Mouse (Mus musculus) C2C12 (cell line): Measurements from ENCODE around the gene Mical2. TPM values are rescaled to one million over a fixed set of nuclear protein-coding genes. Genes with fewer than 3 reads are reported as not detected.

Experiments
- H3K27me3 ChIP-seq: one replicate; pipeline ENCODE4 v1.6.1; 2011; ENCODE audit not compliant: control insufficient read depth, insufficient read depth, insufficient read length
- H3K36me3 ChIP-seq: one replicate; pipeline ENCODE4 v1.6.1; 2011; ENCODE audit not compliant: control insufficient read depth, insufficient read depth
- H3K4me3 ChIP-seq: one replicate; pipeline ENCODE4 v1.5.1; 2011; ENCODE audit warnings: mild to moderate bottlenecking, control low read depth; ENCODE audit not compliant: poor library complexity, insufficient read depth, severe bottlenecking
- H3K79me2 ChIP-seq: one replicate; pipeline ENCODE4 v1.6.1; 2011; ENCODE audit not compliant: control insufficient read depth, insufficient read depth
- H3K79me3 ChIP-seq: one replicate; pipeline ENCODE4 v1.6.1; 2011; ENCODE audit warnings: low read depth, control low read depth
- H3ac ChIP-seq: one replicate; pipeline ENCODE3; 2011; ENCODE audit warnings: low read depth; ENCODE audit not compliant: control insufficient read depth, insufficient read length
- CEBPB ChIP-seq: IDR thresholded peaks from one replicate; pipeline ENCODE4 v1.6.1; 2011; ENCODE audit warnings: low read depth, mild to moderate bottlenecking, control low read depth, moderate library complexity
- CTCF ChIP-seq: IDR thresholded peaks from one replicate; pipeline ENCODE4 v1.5.1; 2011; ENCODE audit not compliant: control insufficient read depth, insufficient read depth, insufficient read length
- FOSL1 ChIP-seq: IDR thresholded peaks from one replicate; pipeline ENCODE4 v1.8.0; 2011; ENCODE audit warnings: mild to moderate bottlenecking, low read length; ENCODE audit not compliant: poor library complexity, insufficient read depth, severe bottlenecking
- MAX ChIP-seq: IDR thresholded peaks from one replicate; pipeline ENCODE4 v1.6.1; 2011; ENCODE audit warnings: mild to moderate bottlenecking, control low read depth
- MYOD1 ChIP-seq: IDR thresholded peaks from one replicate; pipeline ENCODE4 v1.6.1; 2011; ENCODE audit warnings: low read depth; ENCODE audit not compliant: control insufficient read depth, insufficient read length
- MYOG ChIP-seq: IDR thresholded peaks from one replicate; pipeline ENCODE4 v1.6.1; 2011; ENCODE audit not compliant: control insufficient read depth, insufficient read length; ENCODE audit errors: extremely low read depth
- USF1 ChIP-seq: IDR thresholded peaks from one replicate; pipeline ENCODE4 v1.6.1; 2011; ENCODE audit warnings: low read depth, mild to moderate bottlenecking, control low read depth, moderate library complexity
- polyA plus RNA-seq: library from polyadenylated mRNA; unstranded; fragments of >200 nt; fragmentation: generic; extraction: Trizol; gene quantifications from one replicate; pipeline ENCODE4 v1.2.1, GENCODE M21; 2012; ENCODE audit warnings: missing spikeins

The Mical2 gene
- polyA plus RNA-seq, 1 experiment = 76.9 TPM

DNA sequence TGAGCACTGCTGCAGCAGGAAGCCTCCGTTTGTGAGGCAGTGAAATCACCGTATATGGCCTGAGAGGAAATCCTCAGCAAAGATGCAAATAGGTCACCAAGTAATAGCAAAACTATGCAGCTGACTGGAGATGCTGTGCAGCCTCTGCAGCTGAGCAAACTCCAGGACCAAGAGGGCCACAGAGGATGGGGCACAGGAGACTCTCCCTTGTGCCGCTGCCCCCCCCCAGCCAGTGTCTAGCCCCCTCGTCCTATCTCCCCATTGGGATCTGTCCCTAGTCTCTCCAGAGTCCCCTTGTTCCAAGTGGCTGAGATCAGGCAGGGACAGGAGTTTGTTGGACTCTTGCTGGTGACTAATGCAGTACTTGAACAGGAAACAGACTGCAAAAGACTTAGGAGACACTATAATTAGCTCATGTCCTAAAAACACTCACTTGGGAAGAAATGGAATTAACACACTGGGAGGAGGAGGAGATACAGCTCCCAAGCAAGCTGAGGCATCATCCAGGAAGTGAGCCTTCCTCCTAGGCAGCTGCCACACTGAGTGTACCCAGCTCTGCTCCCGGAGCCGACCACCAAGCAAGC lies 21.2 kb upstream of the Mical2 start:
- no peak overlapping the region for H3K4me3 ChIP-seq
- H3K79me2 ChIP-seq = no peaks in the 10 kb centered on the region
- H3K36me3 ChIP-seq = no peaks in the 10 kb centered on the region
- TF ChIP-seq MYOD1 (peak; percentile 76), CEBPB (no peak)
- no peaks in the 10 kb centered on the region for H3K79me3 ChIP-seq
- H3ac ChIP-seq = peak overlapping the region; percentile 8
- no peaks in the 10 kb centered on the region for H3K27me3 ChIP-seq

DNA sequence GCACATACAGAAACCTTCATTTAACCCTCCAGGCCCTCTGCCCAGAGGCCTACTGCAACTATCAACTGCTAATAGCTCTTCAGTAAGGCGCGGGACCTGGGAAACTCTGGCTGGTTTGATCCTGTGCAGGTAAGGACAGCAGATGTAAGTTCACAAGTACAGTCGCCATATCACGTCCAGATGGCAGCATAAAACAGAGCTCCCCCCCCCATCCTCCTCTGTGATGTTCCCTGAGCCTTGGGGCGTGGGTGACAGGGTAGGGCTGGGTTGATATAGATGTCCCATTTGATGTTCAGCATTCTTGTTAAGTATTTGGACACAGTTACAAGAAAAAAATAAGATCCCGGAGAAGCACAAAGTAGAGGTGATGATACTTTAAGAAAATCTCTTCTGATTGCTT lies 20.1 kb upstream of the Mical2 start:
- H3K79me2 ChIP-seq = no peaks in the 10 kb centered on the region
- H3K27me3 ChIP-seq = no peaks in the 10 kb centered on the region
- no peak overlapping the region for H3ac ChIP-seq
- H3K79me3 ChIP-seq = no peaks in the 10 kb centered on the region
- H3K4me3 ChIP-seq = no peak overlapping the region
- no peaks in the 10 kb centered on the region for H3K36me3 ChIP-seq
- no peak for TF ChIP-seq MAX
- TF ChIP-seq FOSL1 = no peak
- TF ChIP-seq MYOD1 = no peak
- no peak for TF ChIP-seq CTCF
- TF ChIP-seq USF1 = no peak
- TF ChIP-seq MYOG = no peak
- no peak for TF ChIP-seq CEBPB

DNA sequence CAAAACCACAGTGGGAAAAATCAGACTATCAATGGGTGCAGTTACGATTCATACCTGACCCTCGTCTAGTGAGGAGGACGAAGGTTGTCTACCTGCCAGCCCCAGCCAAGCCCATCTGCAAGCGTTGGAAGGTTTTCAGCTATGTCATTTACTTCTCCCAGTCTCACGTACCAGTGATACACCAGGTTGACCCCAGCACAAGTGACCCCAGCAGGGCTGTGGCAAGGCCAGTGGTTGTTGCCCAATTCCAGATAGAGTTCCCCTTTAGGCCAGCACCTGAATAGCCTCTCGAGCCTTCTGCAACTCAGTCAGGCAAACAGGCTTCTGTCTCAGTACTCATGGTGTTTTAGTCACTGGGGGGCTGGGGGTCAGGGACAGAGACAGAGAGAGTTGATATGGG lies 17.9 kb upstream of the Mical2 start:
- H3K79me2 ChIP-seq = no peaks in the 10 kb centered on the region
- no peak overlapping the region for H3K4me3 ChIP-seq
- H3K36me3 ChIP-seq = no peaks in the 10 kb centered on the region
- no peak for TF ChIP-seq MYOD1
- TF ChIP-seq CEBPB = no peak
- no peak for TF ChIP-seq MAX
- TF ChIP-seq CTCF = no peak
- no peak for TF ChIP-seq USF1
- no peak for TF ChIP-seq MYOG
- no peak for TF ChIP-seq FOSL1
- no peak overlapping the region for H3ac ChIP-seq
- no peaks in the 10 kb centered on the region for H3K79me3 ChIP-seq
- H3K27me3 ChIP-seq = no peaks in the 10 kb centered on the region

DNA sequence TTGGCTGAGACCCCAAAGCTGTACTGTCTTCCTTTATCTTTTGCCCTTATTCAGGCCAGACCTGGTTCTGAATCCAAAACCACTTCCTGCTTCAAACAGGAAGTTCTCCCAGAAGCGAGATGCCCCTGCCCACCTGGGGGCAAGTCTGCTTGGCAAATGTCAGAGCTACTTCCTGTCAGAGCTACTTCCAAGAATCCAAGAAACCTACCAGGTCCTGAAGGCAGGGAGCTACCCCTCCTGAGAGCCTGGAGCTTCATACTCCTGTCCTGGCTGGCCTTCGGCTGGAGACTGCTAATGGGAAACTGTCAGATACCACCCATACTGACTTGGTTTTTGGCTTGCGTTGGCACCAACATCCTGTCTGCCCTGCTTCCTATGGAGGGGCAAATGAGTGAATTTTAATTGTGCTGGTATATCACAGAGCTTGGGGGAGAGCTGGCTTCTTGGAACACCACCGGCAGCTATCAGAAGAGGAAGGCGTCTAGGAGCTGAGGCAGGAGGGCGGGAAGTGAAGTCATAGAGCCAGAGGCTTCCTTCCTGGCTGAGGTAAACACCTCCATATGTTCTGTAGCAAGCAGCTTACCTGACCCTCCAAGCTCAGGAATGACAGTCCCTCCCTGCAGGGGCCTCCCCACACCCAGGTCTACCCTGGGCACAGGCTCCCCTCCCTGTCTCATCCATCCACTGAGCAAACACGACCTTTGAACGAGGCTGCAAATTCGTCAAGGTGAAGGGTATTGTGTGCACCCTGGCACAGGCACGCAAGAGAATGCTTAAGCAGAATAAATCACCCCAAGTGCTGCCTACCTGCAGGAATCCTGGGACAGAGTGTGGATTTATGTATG lies 17.1 kb upstream of the Mical2 start:
- no peak overlapping the region for H3K4me3 ChIP-seq
- no peaks in the 10 kb centered on the region for H3K79me2 ChIP-seq
- no peak overlapping the region for H3ac ChIP-seq
- no peaks in the 10 kb centered on the region for H3K27me3 ChIP-seq
- no peaks in the 10 kb centered on the region for H3K79me3 ChIP-seq
- TF ChIP-seq CTCF (no peak), MAX (no peak), USF1 (no peak), MYOG (no peak), FOSL1 (no peak), CEBPB (no peak), MYOD1 (no peak)
- no peaks in the 10 kb centered on the region for H3K36me3 ChIP-seq

DNA sequence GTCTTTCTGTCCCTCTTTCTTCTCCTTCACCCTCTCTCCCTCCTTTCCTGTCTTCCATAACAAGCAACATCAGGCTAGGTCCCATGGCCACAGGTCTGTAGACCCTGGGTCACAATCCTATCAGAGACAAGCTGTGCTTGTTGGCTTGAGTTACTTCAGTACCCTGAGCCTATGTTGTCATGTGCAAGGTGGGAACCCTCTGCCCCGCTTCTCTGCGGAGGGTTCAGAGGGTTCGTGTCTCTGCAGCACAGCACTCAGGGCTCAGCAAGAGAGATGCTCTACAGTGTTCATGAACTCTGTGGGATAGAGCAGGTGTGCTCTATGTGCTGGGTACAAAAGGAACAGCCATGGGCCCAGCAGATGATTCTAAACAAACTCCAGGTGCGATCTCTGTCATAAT lies 16.0 kb upstream of the Mical2 start:
- no peak for TF ChIP-seq CEBPB
- no peak for TF ChIP-seq CTCF
- no peaks in the 10 kb centered on the region for H3K79me3 ChIP-seq
- no peaks in the 10 kb centered on the region for H3K79me2 ChIP-seq

DNA sequence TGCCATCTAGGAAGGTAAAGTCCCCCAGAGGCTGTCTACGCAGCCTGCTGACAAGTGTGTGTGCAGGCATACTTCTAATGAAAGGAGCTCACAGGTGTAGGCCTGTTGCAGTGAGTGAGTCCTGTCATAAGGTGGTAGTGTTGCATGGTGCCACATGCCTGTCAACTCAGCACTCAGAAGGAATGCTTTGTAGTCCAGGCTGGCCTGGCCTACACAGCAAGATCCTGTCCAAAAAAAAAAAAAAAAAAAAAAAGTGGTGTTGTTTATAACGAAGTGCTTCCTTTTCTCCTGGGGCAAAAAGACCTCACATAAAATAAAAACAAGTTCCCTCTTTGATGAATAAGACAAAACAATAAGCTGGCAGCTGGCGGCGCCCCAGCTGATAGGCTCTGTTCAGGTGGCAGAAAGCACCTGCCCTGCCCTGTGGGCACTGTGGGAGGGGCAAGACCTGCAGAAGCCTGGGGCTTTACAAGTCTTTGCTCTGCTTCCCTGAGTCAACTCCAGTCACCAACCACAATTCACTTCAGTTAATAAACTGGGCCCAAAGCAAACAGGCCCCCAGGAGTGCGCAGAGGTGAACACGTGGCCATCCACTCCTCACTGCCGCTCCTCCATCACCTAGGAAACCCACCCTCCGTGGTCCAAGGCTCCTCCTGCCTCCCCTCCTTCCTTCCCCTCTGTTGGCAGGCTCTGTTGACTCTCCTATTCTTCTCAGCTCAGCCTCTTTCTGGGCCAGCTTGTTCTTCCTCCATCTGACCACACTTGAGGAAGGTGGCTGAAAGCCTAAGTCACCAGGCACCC lies 12.5 kb upstream of the Mical2 start:
- Histone ChIP-seq H3K79me3 (no peaks in the 10 kb centered on the region), H3K36me3 (no peaks in the 10 kb centered on the region), H3K4me3 (no peak overlapping the region), H3ac (no peak overlapping the region), H3K27me3 (no peaks in the 10 kb centered on the region), H3K79me2 (no peaks in the 10 kb centered on the region)
- TF ChIP-seq CTCF = no peak
- no peak for TF ChIP-seq MAX
- no peak for TF ChIP-seq MYOG
- TF ChIP-seq FOSL1 = no peak
- TF ChIP-seq USF1 = no peak
- no peak for TF ChIP-seq MYOD1
- no peak for TF ChIP-seq CEBPB

More for the DNA sequence above, 16.0 kb upstream of the Mical2 start:
- Histone ChIP-seq H3K4me3 (no peak overlapping the region), H3ac (no peak overlapping the region), H3K27me3 (no peaks in the 10 kb centered on the region), H3K36me3 (no peaks in the 10 kb centered on the region)
